Mouse (Mus musculus) right cerebral cortex, postnatal 4 days (tissue): ENCODE measurements at regions not wholly inside any gene's neighbourhood (a gene's known extent, or its start where the extent isn't known, plus 50 kb on each side); places are given as distances from the start of the nearest gene placed in this dataset.

Experiments
- DNase-seq: peaks from one replicate; pipeline ENCODE4 v3.0.0-alpha.2; 2022

DNA sequence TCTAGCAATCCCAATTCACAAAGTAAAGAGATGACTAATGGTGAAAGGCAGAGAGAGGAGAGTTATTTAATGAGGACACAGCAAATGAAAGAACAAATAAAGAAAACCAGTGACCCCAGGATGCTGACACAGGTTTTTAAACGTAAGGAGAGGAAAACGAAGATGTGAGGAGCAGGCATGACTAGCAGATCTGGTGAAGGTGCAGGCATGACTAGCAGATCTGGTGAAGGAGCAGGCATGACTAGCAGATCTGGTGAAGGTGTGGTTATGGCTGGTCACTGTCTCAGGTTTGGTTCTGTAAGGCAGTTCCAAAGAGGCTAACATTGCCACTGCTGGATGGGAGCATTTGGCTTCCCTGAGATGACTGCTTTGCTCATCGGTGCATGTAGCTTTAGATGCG, 57.0 kb downstream of the Mbl2 start:
- DNase-seq: no peak

DNA sequence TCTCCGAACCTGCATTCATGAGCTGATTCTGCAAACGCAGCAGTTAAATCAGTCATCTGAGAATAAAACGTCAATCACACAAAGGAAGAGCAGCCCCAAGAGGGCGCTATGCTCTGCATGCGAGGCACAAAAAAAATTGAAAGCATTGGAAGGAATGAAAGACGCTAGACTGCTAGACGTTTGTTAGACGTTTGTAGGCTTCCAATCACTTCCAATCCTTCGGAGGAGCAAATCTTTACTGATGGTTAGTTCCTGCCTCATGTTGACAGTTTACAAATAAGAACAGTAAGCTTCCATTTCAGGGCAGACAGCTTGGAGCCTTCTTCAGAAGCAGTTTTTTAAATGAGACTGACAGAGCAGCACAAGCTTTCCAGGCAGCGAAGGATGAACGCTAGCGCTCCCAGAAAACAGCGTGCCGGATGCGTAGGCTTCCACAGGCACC, 62.5 kb downstream of the Mbl2 start:
- peak; percentile 65 for DNase-seq

DNA sequence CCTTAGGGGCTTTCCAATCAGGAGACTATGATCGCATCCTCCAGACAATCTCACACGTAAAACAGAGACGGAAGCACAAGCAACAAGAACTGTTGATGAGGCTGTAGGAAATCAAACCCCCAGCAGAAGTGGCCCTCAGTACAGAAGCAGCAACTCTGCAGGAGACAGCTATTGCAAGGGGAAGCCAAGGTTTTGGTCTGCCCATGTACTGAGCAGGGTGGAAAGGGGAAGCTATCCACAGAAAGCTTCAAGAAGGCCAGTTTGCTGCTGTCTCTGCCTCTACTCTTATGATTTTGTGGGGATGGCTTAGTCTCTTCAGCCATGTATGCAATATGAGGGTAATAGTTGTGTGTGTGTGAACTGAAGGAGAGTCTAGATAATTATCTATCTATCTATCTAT, 63.3 kb downstream of the Mbl2 start:
- no peak for DNase-seq

DNA sequence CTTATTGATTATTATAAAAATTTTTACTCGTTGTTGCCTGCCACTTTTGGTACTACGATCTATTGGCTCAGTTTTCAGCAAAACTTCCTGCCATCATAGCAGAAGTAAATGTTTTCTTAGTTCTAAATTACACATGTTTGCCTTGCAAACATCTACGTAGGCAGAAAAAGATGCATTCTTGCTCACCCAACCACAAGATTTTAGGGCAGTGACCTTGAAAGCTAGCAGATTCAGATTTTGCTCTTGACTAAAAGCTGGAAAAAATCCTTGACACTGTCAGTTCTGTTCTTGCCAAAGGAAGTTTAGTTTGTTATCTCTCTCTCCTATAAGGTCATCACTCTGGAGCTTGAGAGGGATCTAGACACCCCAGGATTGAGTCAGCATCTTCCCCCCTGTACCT, 66.8 kb downstream of the Mbl2 start:
- DNase-seq: no peak

DNA sequence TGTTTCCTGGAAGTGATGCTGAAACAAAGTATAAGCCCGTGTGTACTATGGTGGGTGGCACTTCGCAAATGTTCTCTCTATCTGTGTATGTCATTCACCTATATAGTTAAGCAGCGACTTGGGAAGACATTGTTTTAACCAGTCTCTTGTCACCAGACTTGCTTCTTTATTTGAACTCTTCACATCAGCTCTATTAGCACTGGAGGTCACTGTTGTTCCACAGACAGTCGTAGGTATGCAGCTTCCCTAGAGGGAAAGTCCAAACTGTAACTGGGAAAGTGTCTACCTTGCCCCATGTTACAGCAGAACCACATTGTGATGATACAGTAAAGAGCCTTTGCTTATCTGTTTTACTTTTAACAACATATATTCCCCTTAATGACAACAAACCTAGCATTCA, 69.5 kb downstream of the Mbl2 start:
- DNase-seq: no peak

DNA sequence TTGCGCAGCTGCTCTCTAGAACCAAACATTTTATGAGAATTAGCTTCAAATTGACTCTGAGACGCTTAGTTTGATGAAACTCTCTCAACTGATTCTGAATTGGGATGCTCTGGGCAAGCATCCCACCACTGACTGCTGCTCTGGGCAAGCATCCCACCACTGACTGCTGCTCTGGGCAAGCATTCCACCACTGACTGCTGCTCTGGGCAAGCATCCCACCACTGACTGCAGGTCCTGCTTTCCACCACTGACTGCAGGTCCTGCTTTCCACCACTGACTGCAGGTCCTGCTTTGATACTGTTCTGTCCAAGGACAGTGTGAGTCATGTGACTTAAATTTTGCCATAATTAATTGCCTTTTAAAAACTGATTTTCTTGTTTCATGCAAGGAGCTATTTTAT, 73.6 kb downstream of the Mbl2 start:
- peak; percentile 53 for DNase-seq

DNA sequence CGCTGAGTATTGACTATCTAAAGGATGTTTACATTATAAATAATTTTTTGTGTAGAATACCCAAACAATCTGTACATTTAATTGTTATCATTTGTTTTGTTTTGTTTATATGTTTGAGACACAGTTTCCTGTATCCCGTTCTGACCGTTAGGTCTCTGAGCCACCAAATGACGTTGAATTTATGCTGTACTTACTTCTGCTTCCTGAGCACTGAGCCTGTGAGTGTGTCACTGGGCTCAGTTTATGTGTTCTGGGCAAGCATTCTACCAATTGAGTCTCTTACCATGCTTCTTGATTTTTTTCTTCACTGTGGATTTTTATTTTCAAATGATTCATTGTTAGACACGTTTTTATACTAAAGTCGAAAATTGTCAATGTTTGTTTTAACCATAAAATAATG, 74.2 kb downstream of the Mbl2 start:
- DNase-seq: no peak

DNA sequence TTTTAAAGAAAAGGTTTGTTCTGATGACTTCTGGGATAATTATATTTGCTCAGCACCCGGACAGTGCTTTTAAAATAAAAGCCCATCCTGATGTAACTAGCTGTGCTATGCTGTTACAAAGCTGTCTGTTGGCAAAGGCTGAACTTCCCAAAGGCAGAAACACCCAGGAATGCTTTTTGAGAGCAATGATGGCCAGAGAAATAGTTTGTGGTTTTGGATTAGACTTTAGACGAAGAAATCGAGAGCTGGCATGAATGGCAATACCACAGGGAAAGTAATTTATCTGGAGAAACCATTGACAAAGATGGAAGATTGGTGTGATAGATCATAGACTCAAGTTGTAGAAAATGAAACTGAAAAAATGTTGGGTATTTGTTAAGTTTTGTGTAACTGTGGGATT, 84.6 kb downstream of the Mbl2 start:
- DNase-seq: no peak

DNA sequence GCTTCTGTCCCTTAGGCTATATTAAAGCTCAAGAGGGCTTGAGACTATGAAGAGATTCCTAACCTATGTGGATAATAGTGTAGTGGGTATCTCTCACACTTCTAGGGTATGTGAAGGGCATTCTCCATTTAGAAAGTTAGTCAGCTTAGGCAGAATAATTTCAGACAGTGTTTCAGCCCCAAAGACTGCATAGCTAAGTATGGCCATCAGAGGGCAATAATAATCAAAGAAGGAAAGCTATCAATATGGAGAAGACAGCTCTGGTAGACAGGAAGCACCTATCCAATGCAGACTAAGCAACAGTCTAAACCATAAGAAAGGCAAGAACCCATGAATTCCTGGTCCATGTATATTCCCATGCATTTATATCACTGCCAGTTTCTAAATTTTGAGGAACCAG, 95.0 kb downstream of the Mbl2 start:
- no peak for DNase-seq

DNA sequence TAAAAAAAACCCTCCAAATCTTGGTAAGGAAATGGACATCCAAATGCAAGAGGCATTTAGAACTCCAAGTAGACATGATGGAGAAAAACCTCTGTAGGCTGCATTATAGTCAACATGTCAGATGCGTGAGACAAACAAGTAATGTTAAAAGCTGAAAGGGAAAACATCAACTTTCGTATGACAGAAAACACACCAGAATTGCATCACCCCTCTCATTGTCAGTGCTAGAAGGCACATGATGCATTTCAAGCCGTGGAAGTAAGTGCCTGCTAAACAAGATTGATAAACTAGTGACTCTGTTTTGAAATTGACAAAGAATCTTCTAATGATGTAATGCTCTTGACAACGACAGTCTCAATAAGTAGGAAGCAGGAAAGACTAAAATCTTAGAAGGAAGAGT, 96.1 kb downstream of the Mbl2 start:
- DNase-seq: no peak

DNA sequence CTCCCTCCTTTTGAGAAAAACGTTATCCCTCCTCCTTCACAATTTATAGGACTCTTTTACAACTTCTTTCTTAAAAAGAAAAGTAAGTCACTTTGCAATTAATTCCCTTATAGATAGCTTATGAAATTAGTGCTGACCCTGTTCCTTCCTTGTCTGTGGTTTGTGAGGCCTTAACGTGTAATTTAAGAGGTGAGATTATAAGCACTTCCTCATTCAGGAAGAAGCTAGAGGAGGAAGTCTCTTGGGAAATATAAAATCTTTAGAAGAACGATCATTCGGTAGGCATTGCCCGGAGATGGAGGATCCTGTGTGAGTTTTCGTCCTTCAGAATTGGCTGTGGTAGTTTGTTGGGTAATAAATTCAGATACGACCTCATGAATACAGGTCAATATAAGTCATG, 98.0 kb downstream of the Mbl2 start:
- DNase-seq: no peak

DNA sequence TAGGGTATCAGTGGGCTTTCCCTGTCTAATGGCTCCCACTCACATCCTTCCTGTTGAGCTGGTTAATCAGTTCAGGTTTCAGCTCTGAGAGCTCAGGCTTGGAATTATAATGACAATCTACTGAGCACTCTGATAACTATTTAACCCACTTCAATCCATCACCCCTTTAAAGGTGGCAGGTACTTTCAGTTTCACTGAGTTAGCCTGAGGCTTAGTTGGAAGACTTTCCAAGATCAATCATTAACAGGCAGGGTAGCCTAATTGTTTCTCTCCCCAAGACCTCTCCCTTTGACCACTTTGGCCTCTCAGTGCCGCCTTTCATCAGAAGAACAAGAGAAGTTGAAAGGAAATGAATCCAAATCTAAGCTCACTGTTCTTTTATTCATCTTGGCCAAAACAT, 99.1 kb downstream of the Mbl2 start:
- DNase-seq: no peak

DNA sequence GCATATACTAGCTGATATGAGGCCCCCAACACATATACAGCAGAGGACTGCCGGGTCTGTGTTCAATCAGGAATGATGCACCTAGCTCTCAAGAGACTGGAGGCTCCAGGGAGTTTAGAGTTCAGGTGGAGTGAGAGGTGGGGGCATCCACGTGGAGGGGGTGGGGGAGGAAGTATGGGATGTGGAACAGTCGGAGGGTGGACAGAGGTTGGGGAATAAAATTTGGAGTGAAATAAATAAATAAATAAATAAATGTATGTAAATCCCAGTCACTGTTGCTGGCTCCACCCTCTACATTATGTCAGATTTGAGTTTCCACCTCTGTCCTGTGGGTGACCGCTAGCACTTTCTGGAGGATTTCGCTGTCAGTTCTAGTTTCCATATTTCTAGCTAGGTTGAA, 111.7 kb downstream of the Mbl2 start:
- DNase-seq: no peak

DNA sequence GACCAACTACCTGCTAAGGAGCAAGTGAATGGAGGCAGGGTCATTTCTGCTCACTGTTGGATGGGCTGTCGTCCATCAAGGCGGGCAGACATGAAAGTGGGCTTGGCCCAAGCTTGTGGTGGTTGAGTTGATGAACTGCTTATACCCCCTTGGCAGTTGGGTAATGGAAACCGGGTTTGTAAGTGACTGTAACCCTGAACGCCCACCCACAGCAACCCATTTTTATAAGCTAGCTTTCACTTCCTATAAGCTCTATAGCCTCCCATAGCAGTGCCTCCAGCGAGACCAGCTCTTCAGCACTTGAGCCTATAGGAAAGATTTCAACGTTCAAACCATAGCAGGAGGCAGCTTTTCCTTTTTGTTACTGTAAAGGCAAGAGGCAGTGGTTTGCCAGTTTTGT, 116.2 kb downstream of the Mbl2 start:
- no peak for DNase-seq

DNA sequence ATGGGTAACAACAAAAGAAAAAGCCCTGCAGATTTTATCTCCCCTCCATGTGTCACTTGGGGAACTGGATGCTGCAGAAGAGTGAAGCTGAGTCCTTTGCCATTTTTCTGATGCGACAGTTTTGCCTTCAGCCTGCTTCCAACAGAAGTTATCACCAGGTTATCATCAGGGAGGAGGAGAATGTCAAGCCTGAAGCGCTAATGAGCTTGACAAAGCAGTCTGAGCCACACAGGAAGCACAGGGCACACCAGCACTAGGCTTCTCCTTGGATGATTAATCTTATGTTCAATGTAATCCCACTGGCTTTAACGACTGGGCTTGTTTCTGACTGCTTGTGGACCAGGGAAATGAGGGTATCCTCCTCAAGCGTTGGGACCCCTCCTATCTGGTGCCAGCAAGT, 122.2 kb downstream of the Mbl2 start:
- no peak for DNase-seq

DNA sequence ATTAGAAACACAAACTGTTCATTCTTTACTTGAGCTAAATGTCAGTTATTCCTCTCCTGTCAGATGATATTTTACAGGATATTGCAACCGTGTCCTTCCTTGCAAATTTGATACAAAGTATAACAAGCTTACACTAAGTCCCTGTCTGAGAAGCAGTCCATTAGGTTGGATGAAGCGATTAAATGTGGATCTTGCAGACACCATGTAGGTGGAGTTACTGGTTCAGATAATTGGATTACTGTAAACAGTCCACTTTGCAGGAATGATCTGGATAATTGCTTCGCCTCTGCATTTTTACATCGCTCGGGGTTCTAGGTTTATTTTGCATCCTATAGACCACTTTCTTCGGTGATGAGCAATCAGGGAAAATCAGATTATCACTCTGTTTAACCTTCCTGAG, 126.2 kb downstream of the Mbl2 start:
- no peak for DNase-seq

DNA sequence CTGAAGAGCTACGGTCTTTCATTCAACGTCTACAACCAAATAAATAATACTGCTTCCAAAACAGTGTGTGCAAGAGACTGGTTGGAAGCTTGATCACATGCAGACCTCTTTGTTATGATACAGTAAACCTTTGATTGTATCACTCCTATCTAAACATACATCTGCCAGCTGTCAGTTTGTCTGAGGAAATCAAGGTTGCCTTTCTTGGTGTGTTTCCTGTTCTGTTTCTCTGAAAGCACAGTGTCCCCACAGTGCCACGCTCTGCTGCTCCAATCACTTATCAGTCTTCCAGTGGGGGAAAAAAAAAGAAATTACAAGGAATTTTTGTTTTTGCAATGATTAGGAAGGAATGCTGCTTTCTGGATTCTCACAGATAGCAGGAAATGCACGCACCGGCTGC, 139.2 kb downstream of the Mbl2 start:
- no peak for DNase-seq

DNA sequence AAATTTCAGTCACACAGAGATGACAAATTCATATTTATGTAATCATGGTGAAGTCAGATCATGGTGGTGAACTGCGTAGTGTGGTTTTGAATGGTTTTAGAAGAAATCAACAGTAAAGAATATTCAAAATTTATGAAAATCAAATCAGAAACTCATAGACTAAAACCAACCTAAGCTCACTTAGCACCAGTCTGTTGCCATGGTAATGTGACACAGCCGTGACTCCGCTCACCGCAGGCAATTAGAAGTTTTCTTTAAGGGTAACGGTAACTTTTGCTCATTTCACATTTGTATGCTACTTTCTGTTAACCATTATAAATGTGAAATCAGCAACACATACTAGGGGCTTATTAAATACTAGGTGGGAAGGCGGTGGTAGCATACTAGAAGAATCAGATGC, 147.0 kb downstream of the Mbl2 start:
- no peak for DNase-seq

DNA sequence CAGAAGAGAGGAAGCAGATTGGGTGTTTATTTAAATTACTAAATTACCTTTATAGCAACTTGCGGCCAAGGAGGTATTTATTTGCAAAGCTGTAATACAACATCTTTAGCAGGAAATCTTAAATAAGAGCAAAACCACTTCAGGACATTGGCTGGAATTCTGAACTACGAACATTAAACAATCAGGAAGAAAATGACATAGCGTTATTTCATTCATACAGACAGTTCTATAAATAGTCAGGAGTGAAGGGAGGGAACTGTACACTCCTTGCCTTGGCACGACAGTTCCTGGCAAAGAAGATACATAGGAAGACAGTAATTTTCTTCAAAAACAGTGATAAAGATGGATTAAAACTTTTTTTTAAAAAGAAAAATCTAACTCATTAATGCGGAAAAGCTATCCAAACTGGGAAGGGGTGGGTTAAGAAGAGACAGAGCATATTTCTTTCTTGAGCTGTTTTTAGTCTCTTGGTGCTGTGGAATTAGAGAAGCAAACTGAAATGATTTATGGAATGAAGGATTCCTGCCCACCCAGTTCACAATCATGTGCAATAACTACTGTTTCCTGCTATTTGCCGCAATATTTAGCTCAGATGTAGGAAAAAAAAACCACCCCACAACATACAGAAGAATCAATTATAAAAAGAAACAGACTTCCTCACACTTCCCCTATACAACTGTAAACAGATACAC, 147.9 kb downstream of the Mbl2 start:
- DNase-seq: no peak

DNA sequence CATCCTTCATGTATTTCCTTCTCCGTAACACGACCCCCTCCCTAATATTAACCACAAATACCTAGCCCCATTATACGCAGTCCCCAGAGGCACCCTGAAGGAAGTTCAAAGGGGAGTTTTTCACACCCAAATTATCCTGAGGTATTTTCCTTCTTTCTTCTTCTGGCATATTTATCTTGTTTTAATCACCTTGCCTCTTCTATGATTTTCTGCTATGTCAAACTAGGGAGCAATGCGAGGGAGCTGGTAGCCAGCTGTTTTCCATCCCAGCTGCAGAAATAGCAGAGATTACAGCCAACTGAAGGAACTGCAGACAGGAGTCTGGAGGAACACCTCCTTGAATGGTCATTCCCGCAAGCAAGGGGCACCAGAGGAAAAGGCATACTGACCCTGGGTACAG, 155.7 kb downstream of the Dkk1 start:
- no peak for DNase-seq

DNA sequence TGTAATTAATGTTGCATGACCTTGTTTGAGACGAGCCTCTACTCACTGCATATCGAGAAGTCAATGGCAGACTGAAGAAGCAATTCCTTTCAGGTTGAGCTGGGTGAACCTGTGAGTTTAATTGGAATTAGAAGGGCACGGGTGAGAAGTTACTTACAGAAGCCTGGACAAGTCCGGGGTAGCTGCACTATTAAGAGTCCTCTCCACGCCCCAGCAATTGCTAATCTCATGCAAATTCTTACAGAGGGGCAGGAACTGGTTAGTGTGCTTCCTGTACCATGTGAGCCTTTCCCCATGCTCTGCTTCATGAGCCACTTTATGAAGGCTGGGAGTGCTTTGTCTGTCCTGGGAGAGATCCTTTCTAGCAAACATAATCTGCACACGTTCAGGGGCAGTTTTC, 142.5 kb downstream of the Dkk1 start:
- DNase-seq: no peak

DNA sequence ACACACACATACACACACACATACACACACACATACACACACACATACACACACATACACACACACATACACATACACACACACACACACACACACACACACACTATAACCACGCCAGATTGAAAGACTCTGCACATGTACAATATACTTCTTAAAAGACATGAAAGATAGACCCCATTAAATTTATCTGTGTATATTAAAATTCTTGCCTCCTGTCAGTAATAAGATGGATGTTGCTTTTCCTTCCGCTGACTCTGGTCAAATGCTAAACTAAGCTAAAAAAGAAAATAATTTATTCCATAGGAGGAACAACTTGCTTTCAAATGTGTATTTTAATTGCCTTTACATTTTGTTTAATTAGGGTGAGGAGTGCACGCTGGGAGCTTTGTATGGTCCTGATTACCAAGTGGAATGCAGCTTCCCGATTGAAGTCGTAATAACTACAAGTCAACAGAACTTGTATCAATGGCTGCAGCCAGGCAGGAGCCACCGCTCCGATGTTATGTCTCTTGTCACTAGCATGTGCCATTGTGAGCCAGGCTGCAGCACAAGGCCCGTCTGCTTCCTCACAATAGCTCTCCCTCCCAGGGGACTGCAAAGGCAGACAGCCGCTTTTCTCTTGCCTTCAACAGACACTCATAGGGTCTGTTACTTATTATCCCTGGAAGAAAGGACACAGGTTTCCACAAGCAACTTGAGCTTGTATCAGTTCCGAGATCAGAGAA, 129.7 kb downstream of the Dkk1 start:
- peak; percentile 16 for DNase-seq

DNA sequence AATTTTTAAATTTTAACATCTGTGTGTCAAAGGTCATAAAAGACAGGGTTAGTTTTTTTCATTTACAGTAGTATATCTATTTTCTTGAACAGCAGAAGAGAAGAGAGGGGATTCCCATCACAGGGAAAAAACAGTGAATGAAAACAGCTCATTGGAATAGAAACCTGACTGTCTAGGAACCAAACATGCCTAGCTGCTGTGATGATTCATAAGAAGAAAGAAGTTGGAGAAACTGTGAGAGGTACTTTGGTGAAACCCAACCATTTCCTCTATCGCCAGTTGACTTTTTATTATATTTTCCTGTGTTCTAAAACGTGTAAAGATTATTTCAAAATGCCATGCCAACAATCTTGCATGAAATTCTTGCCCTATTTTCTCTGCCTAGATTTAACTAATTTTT, 123.8 kb downstream of the Dkk1 start:
- no peak for DNase-seq

DNA sequence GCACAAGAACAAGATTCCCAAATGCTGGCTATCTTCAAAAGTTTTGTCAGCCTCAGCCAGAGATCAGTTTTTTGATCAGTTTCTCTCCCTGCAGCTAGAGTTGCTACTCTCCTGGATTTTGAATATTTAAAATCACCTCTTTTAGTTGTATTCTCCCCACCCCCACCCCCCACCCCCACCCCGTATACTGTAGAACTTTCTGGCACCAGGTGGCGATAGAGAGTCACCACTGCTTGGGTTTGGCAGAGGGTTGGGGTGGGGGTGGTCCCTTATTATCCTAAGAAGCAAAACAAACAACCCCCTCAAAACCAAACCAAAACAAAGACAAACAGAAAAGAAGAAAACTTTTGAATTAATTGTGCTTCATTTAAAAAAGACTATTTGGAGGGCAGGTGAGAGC, 122.0 kb downstream of the Dkk1 start:
- DNase-seq: peak; percentile 66

DNA sequence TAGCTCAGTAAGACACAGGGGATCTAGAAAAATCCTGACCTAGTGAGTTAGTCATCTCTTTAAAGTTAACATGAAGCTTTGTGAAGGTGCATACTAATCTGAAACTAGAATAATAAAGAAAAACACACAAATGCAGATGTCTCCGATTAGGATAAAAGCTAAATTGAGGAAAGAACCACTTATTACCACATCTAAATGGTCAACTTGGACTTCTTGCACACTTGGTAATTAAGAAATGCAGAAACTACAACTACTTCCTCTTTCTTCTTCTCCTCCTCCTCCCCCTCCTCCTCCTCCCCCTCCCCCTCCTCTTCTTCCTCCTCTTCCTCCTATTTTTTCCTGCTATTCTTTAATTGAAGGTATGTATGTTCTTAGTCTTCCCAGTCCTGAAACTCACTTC, 116.3 kb downstream of the Dkk1 start:
- DNase-seq: no peak
